Mouse (Mus musculus): ENCODE measurements around the gene Pif1.

- TF ChIP-seq CTCF (conservative IDR thresholded peaks at IDR 0.05; ENCODE audit: insufficient read depth, insufficient read length, low read depth, low read length) (no peak), POLR2A (IDR thresholded peaks at IDR 0.05; ENCODE audit: low read depth, low read length) (no peak)
These were observed 9.3 kb upstream of the Pif1 start for GRCm38 (mm10) chr9:65577511-65578196.
